Mouse (Mus musculus) frontal cortex, adult 2 months (tissue): ENCODE results near the gene Itfg2. TPM values are rescaled to one million over a fixed set of nuclear protein-coding genes. Genes with fewer than 3 reads are reported as not detected.
"Not testable (repeated sequence)": the region's sequence is repeated elsewhere in the genome, so short reads cannot be mapped to it uniquely, and the experiment has no call there.

Experiments used
- DNase-seq, 2 experiments: peaks; one replicate each; pipeline ENCODE4 v3.0.0; 2022; ENCODE audit warnings: low spot score in 1 of 2; ENCODE audit errors: extremely low spot score in 1 of 2
- polyA plus RNA-seq: library from polyadenylated mRNA; depleted of rRNA; stranded (reverse); fragments of >200 nt; gene quantifications from 2 replicates; pipeline ENCODE4 v1.2.3, GENCODE M21; 2012; rRNA removed

Itfg2 gene
- polyA plus RNA-seq, 1 experiment, result 27.4 TPM

DNA sequence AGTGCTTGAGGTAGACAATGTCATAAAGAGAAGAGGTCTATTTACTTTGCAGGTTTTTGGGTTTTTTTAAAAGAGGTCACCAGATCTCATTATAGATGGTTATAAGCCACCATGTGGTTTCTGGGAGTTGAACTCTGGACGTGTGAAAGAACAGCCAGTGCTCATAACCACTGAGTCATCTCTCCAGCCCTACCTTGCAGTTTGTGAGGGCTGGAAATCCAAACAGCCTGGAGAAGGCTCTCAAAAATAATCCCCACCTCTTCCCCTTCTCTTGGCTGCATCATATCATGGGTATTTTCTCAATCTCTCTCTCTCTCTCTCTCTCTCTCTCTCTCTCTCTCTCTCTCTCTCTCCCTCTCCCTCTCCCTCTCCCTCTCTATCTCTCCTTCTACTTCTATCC is 34.0 kb downstream of the Itfg2 start:
- DNase-seq, result no peak

DNA sequence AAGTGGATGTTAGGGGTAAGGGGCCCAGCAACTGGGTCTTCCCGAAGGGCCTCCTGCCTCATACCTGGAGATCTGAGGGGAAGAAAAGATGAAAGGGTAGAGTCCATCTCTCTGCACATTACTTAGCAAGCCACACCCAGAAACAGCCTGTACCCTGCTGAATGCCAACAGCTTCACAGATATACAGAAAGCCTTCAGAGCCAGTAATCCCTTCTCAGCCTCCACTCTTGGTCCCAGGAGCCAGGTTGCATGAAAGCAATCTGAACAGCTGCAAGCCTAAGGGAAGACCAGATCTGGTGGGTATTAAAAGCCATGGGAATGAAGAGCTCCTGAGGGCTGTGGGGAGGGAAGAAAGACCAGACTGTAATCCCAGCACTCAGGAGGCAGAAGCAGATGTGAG is 35.5 kb downstream of the Itfg2 start:
- no peak for DNase-seq

DNA sequence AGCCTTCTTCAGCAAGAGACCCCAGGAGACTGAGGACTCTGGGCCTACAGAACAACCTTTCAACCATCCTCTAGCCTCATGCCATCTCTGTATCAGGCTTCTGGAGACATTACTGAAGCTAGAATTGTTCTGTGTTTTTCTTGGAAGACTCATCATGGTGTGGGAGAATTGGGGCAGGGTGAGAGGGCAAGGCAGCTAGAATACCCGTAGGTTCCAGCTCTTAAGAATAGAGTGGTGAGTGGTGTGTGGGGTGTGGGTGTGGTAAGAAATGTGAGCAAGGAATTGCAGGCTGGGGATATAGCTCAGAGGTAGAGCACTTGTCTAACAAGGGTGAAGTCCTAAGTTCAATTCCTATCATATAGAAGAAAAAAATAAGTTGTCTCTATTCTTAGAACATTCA is 39.7 kb downstream of the Itfg2 start:
- no peak for DNase-seq

DNA sequence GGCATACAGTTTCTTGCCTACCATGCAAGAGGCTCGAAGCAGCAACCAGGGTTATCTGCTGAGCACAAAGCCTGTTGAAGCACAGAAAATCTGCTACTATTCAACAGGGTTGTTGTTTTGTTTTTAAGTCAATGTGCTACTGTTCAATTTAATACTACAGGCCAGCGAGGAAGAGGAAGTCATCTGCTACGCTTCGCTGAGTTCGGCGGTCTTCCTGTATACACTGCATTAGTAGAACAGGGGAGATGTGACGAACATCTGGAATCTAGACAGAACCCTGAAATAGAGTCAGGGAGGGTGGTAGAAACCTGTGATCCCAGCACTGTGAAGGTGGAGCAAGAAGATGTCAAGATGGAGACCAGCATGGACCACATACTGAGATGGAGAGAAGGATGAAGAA is 41.0 kb downstream of the Itfg2 start:
- no peak for DNase-seq

DNA sequence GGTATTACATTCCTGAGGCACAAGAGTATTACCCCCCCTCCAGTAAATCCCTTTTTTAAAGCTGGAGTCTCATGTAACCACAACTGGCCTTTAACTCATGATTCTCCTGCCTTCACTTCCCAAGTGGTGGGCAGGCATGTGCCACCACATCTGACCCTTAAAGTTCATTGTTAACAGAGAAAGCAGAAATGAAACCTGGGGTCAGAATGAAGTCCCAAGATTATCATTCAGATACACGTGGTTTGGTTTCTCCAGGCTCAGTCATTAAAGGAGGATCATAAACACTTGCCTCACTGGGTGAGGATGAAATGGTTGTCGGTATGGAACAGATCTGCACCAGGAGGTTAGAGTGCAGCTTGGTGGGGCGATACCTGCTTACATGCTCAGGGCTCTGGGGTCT is 43.5 kb downstream of the Itfg2 start:
- DNase-seq, result no peak

DNA sequence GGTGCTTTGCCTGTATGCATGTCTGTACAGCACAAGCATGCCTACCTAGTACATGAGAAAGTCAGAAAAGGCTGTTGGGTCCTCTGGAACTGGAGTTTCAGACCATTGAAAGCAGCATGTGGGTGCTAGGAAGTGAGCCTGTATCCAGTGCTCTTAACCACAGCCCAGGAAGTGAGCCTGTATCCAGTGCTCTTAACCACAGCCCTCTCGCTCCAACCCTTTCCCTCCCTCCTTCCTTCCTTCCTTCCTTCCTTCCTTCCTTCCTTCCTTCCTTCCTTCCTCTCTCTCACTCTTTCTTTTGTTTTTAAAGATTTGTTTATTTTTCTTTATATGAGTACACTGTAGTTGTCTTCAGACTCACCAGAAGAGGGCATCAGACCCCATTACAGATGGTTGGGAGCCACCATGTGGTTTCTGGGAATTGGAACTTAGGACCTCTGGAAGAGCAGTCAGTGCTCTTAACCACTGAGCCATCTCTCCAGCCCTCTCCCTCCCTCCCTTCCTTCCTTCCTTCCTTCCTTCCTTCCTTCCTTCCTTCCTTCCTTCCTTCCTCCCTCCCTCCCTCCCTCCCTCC is 44.0 kb downstream of the Itfg2 start:
- not testable (repeated sequence) for DNase-seq

DNA sequence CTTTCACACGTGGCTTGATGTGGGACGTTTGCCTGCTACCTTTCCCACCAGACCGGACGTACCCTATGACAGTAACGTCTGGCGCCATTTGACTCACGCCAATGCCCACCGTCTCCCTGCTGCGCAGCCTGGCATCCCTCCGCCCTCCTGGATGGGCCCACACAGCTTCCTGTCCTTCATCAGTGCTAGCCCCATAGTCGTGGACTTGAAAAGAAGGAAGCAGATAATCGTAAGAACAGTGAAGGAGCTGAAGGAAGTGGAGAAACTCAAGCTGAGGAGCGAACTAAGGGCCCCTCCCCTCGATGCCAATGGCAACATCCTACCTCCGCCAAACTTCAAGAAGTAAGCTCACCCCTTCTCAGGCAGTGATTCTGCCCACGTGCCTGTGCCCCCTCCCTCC is 45.1 kb downstream of the Itfg2 start:
- no peak for DNase-seq

DNA sequence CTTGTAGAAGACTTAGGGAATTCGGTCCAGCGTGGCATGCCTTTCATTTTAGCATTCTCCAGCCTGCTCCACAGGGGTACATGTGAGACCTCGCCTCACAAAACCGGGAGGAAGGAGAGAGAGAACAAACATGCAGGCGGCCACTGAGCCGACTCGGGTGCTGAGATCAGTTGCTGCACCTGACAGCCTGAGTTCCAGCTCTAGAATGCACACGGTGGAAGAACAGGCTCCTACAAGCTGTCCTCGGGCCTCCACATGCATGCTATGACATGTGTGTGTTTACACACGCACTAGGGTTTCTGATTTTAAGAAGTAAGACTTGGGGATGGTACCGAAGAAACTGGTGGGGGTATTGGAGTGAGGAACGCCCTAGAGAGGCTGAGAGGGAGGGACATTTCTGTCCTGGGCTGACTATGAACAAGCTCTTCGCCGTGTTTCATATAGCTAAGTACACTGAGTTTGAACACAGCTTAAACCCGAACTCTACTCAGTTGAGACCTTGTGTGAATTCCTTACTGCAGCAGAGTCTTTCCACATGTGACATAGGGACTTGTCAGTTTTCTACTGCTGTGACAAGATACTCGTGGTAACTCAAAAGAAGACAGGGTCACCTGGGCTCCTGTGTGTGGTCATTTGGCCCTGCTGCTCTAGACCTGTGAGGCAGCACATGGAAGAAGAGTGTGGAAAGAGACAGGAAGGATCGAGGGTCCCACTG is 48.2 kb downstream of the Itfg2 start:
- DNase-seq, result no peak

DNA sequence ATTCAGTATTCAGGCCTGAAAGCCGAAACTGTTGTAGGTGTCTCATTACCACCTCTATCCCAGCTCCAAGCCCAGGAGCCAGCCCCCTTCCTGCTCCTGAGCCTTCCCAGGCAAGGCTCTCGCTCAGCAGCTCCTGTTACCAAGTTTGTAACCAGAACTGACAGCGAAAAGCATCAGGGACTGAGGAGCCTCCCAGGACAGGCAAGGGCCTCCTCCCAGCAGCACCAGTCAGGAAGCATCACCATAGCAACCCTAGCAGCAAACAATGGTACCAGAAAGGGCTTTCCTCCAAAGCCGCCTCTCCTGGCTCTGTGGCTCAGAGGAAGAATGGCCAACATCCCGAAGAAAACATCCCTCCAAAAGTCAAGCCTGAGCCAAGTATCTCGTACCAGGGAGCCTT is 49.5 kb downstream of the Itfg2 start, which contains the start of the genes Tex52 and Gm44596:
Gene Tex52 (plus strand): TSS at position 265 of the 400 bp plus-strand sequence.
Gene Gm44596 (plus strand): TSS at position 312 of the 400 bp plus-strand sequence.
- DNase-seq, result peak in 1 of 2 experiments; percentile 42

DNA sequence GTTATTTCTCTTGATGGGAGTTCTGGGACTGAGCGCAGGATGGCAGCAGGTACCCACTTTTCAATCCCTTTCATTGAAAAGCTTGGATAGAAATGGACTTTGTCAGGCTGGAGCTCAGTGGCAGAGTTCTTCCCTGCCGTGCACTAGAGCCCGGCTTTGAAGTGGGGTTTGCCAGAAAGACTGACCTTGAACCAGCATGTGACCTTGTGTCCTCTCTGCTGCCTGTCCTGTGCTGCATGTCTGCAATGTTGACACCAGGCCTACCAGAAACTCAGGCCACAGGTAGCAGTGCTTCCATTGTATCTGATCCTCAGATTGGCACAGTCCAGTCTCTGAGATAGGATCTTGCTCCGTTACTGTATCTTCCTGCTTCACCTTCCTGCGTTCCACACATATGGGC is 54.7 kb downstream of the Itfg2 start:
- no peak for DNase-seq

DNA sequence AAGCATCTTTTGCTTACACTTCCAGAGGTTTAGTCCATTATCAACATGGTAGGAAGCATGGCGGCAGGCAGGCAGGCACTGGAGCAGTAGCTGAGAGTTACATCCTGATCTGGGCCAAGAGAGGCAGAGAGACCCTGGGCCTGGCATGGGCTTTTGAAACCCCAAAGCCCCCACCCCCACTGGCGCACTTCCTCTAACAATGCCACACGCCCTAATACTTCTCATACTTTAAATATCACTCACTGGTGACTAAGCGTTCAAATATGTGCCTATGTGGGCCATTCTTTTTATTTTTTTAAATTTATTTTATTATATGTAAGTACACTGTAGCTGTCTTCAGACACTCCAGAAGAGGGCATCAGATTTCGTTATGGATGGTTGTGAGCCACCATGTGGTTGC is 58.3 kb downstream of the Itfg2 start:
- no peak for DNase-seq

DNA sequence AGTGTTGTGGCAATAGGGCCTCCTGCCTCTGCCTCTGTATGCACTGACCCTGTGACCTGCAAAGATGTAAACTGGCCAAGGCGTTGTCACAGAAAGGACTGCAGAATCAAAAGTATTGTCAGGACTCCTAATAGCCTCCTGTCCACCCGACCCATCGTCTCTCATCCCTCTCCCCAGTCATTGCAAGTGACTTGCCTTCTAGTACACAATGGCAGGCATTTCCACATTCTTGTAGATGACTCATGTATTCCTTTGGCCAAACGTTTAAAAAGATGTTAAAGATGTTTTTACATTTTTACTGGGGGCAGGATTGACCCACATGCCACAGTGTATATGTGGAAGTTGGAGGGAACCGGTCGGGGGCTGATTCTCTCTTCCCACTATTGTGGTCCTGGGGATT is 60.0 kb downstream of the Itfg2 start:
- DNase-seq, result no peak

DNA sequence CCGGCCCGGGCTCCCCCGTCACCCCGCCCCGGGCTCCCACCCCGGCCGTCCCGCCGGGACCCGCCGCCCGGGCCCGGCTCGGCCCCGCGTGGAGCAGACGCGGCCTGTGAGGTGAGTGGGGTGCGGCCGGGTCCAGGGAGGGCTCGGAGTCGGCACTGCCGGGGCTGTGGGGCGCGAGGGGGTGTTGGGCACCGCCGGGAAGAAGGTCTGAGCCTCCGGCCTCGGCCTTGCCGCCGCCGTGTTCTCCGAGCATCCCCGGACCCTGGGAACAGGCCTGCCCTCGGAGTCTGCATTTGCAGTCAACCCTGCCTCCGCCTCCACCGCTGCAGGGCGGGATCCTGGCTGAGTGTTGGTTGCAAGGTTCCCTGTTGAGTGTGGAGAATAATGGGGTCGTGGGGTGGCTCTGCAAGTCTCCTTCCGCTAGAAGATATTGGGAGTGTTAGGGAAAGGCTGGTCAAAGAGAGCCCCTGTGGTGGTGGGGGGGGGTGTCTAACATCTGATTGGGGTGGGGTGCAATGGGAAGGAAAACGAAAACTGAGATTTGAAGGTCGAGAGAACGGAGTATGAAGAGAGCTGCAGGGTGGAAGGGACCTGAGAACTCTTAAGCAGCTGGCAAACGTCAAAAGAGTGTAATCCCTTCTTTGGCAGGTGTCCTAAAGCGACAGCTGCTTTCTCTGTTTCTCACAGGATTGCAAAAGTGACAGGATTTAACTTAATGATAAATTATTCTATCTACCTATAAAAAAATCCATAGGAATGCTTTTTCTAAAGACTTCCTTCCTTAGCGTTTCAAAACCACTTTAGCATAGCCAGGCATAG is 61.5 kb downstream of the Itfg2 start:
- DNase-seq, result no peak

DNA sequence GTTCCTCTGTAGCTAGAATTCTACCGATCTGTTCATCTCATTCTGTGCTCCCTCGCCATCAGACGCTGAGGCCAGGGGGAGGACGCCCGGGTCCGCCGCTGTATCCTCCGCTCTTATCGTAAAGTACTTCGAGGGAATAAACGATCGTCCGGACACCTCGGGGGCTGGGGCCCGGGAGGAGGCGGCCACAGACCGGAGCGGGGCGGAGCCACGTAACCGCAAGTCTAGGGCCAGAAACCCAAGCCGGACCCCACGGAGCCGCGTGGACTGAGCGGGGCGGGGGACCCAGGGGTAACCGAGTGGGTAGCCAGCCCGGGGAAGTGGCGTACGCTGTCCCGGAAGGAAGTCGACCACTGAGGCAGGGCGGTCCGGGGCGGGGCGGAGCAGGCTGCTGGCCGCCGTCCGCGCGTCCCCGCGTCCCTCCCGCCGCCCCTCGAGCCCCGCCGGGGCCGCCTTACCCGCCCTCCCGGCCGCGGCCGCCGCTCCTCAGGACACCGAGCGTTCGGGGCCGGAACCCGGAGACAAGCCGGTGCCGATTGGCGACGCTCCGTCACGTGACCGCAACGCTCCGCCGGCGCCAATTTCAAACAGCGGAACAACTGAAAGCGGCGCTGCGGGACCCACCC is 62.2 kb downstream of the Itfg2 start, which contains the start of the genes Rhno1 and Foxm1:
Gene Rhno1 (minus strand): TSS at position 531 of the 626 bp plus-strand sequence.
Gene Foxm1 (plus strand): TSS at position 587 of the 626 bp plus-strand sequence.
- DNase-seq, result peak in 1 of 2 experiments; percentile 81

DNA sequence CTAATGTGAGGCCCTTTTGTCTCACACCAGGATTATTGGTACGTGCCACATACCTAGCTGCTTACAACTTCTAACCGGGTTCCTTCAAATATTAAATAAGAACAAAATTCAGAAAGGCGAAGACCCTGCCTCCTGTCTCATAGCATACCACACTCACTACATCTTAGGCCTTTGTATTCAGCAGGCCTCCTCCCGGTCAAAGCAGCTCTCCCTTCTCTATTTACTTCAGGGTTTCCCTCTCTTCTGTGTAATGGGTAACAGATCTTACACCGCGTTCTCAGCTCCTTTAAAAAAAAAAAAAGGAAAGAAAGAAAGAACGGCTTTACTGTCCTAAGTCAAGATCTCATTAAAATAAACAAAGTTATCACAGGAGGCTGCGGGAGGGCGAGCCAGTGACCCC is 62.8 kb downstream of the Itfg2 start:
- no peak for DNase-seq

Other genes with a start within 250 kb of the Itfg2 start
- gene Tead4, start 124.1 kb downstream of the Itfg2 start, polyA plus RNA-seq, result 0.34 and 0.40 TPM in 2 replicates
- 33.3 and 35.9 TPM in 2 replicates for gene Tulp3, start 69.1 kb downstream of the Itfg2 start, polyA plus RNA-seq
- 13.9 and 15.3 TPM in 2 replicates for gene Rhno1, start 62.0 kb downstream of the Itfg2 start, polyA plus RNA-seq
- gene Foxm1, start 62.0 kb downstream of the Itfg2 start, polyA plus RNA-seq, result 2.2 TPM in 2 replicates
- gene Tex52, start 49.5 kb downstream of the Itfg2 start, polyA plus RNA-seq, result 1.9 and 2.0 TPM in 2 replicates
- not detected in 2 replicates for gene Gm44596, start 49.4 kb downstream of the Itfg2 start, polyA plus RNA-seq
- 21.2 and 22.7 TPM in 2 replicates for gene Nrip2, start 25.6 kb downstream of the Itfg2 start, polyA plus RNA-seq
- 124 and 128 TPM in 2 replicates for gene Fkbp4, start 13.7 kb upstream of the Itfg2 start, polyA plus RNA-seq
- not detected in 2 replicates for gene Pzp, start 101.8 kb upstream of the Itfg2 start, polyA plus RNA-seq
- 16.5 and 18.7 TPM in 2 replicates for gene A2ml1, start 156.7 kb upstream of the Itfg2 start, polyA plus RNA-seq
- not detected in 2 replicates for gene Klrb1a, start 198.6 kb upstream of the Itfg2 start, polyA plus RNA-seq
- gene Clec2h, start 237.5 kb upstream of the Itfg2 start, polyA plus RNA-seq, result 0.06 TPM in 1 of 2 replicates, not detected in the other